Mouse (Mus musculus) adrenal gland, postnatal 0 days (tissue): Measurements from ENCODE around the gene Snrnp200. TPM values are rescaled to one million over a fixed set of nuclear protein-coding genes. Genes with fewer than 3 reads are reported as not detected.

Experiments used
- polyA plus RNA-seq: library from polyadenylated mRNA; unstranded; fragments of >200 nt; fragmentation: Nextera tagmentation; extraction: Ambion mirVana; gene quantifications from 2 replicates; pipeline ENCODE4 v1.2.1, GENCODE M21; 2015

Snrnp200 gene
- polyA plus RNA-seq = 18.6 and 21.2 TPM in 2 replicates

DNA sequence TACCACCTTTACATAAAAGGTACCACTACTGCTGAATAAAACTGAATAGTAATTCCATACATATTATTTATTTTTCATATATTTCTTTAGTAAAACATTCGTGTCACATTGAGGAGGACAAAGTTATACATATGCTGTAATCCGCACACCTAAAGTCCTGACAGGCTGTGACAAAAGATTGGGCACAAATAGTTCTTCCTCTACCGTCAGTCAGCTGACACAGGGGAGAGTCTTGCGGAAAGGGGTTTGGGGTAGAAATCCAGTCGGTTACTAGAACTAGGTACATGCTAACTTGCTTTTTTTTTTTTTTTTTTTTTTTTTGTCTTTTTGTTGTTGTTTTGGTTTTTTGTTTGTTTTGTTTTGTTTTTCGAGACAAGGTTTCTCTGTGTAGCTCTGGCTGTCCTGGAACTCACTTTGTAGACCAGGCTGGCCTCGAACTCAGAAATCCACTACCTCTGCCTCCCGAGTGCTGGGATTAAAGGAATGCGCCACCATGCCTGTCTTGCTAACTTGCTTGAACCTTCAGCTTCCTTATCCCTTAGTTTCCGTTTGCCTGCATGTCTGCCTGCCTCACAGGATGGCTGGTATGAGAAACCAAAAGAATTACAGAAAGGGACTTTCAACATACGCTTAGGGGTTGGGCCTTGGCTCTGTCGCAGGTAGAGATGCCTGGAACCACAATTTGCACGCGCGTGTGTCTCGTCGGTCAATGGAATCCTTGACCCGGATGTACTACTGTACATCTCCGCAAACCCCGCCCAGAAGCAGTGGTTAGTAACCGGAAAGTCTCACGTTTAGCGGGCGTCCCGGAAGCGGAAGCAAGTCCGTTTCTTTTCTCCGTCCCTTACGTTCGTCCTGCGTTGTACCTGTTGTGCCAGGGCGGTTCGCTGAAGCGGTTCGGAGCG, at the start of gene Snrnp200, which contains the start of gene 1810024B03Rik:
Snrnp200 (plus strand) TSS at position 840 of the 905 bp plus-strand sequence.
1810024B03Rik (minus strand) TSS at position 734 of the 905 bp plus-strand sequence.

DNA sequence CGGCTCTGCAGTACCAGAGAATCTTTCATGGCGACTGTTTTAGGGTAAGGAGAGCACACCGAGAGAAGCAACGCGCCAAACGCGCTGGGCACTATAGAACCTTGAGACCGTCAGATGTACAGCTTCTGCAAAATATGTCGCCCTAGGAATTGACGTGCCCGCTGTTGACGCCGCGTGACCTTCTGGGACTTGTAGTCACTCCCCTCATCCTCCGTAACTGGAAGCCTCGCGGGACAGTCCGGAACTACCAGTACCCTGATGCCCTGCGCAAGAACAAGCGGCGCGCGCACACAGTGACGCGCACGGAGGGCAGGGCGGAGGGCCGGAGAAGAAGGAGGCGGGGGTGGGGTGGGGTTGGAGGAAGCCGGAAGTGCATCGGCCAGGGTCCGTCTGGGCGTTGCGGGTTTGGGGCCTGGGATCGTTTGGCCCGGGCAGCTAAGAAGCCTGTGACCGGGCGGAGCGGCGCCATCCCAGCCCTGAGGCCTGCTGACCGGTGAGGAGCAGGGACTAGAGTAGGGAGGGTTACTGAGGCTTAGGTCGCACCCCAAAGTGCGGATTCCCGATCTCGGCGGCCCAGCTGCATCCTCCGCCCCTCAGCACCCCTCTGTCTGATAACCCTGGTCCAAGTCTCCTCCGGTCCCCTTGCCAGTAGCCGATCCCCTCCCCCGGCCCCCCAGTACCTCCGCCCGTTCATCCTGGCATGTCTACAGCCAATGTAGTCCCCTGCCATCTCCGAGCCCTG, 39.6 kb downstream of the Snrnp200 start, which contains the start of the genes Ciao1 and Tmem127:
Ciao1 (minus strand) TSS at position 225 of the 742 bp plus-strand sequence.
Tmem127 (plus strand) TSS at position 317 of the 742 bp plus-strand sequence.

DNA sequence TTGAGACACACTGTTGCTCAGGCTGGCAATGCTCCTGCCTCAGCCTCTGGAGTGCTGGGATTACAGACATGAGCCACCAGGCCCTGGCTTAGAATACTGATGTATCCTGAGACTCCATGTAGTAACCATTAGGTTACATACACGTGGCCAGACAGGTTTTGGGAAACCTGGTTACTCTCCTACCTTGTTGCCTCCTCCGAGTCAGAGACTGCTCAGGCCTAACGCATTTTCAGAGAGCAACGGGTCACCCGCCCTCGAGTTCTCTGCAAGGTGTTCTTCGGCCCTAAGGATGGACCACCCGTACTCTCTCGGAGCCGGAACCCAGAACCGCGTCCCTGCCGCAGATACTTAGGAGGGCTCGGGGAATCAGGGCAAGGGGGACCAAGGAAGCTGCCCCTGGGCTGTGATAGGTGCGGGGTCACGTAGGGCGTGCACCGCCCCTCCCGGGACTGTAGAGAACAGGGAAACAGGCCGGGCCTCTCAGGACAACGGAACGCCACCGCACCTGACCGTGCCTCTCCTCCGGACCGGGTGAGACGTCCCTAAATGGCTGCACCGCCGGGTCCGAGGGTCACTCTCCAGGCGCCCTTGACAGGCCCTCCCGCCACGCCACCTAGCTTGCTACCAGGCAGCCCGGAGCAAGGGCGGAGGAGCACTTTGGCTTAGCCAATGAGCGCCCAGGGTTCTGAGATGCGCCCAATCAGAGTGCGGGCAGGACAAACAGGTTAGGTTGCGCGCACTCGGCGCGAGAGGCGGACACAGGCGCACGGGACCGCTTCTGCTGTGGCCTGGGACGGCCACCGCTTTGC, 61.5 kb downstream of the Snrnp200 start, which contains the start of gene Stard7:
Stard7 (plus strand) TSS at position 728 of the 809 bp plus-strand sequence.

Other genes with a start within 250 kb of the Snrnp200 start
- gene Ap4e1, start 199.7 kb upstream of the Snrnp200 start, polyA plus RNA-seq = 5.4 and 6.6 TPM in 2 replicates
- gene Blvra, start 137.7 kb upstream of the Snrnp200 start, polyA plus RNA-seq = 52.9 and 55.5 TPM in 2 replicates
- 15.4 and 18.2 TPM in 2 replicates for gene Ncaph, start 74.4 kb upstream of the Snrnp200 start, polyA plus RNA-seq
- 10.5 and 11.5 TPM in 2 replicates for gene Itpripl1, start 64.9 kb upstream of the Snrnp200 start, polyA plus RNA-seq
- 4.8 and 5.7 TPM in 2 replicates for gene 1810024B03Rik, start 106 bp upstream of the Snrnp200 start, polyA plus RNA-seq
- 70.2 and 86.0 TPM in 2 replicates for gene Ciao1, start 39.4 kb downstream of the Snrnp200 start, polyA plus RNA-seq
- 32.7 and 33.1 TPM in 2 replicates for gene Tmem127, start 39.5 kb downstream of the Snrnp200 start, polyA plus RNA-seq
- gene Stard7, start 61.8 kb downstream of the Snrnp200 start, polyA plus RNA-seq = 45.3 and 78.6 TPM in 2 replicates
- 2.6 TPM in 2 replicates for gene Dusp2, start 127.8 kb downstream of the Snrnp200 start, polyA plus RNA-seq
- not detected in 2 replicates for gene Astl, start 130.3 kb downstream of the Snrnp200 start, polyA plus RNA-seq
- 1.6 and 1.9 TPM in 2 replicates for gene Adra2b, start 154.8 kb downstream of the Snrnp200 start, polyA plus RNA-seq
- gene Gpat2, start 216.8 kb downstream of the Snrnp200 start, polyA plus RNA-seq = 0.12 and 0.17 TPM in 2 replicates
- gene Fahd2a, start 236.2 kb downstream of the Snrnp200 start, polyA plus RNA-seq = 52.3 and 83.2 TPM in 2 replicates